Mouse (Mus musculus) 3T3-L1 (cell line): ENCODE data around the gene Isg20l2.
A peak's percentile ranks its signal among the peaks of the same experiment; 100 is the strongest.

ENCODE experiments used
- DNase-seq: peaks from one replicate; pipeline ENCODE4 v3.0.0-alpha.2; 2015; ENCODE audit warnings: low read depth, low spot score

Gene Isg20l2

GRCm38 (mm10) chr3:87910573-87911141 is 19.5 kb upstream of the Isg20l2 start:
- peak; percentile 99 for DNase-seq

- no peak for DNase-seq
Measured at GRCm38 (mm10) chr3:87913491-87913890, 16.6 kb upstream of the Isg20l2 start.

GRCm38 (mm10) chr3:87913891-87914290 is 16.2 kb upstream of the Isg20l2 start:
- no peak for DNase-seq

- DNase-seq: peak; percentile 59
Measured at GRCm38 (mm10) chr3:87916990-87917389, 13.1 kb upstream of the Isg20l2 start.

- no peak for DNase-seq
Measured at GRCm38 (mm10) chr3:87918551-87918950, 11.6 kb upstream of the Isg20l2 start.

- peak; percentile 98 for DNase-seq
Measured at GRCm38 (mm10) chr3:87919336-87920108, 10.6 kb upstream of the Isg20l2 start, which contains the start of gene Mrpl24. Gene Mrpl24 (plus strand): TSS chr3:87919506.

- DNase-seq: no peak
Measured at GRCm38 (mm10) chr3:87920270-87920943, 9.7 kb upstream of the Isg20l2 start.

GRCm38 (mm10) chr3:87924996-87925395 is 5.1 kb upstream of the Isg20l2 start:
- no peak for DNase-seq

GRCm38 (mm10) chr3:87927452-87927851 is 2.7 kb upstream of the Isg20l2 start:
- no peak for DNase-seq

- DNase-seq: peak; percentile 27
Measured at GRCm38 (mm10) chr3:87929341-87930077, 605 bp upstream of the Isg20l2 start.

GRCm38 (mm10) chr3:87934026-87934425 is 3.9 kb downstream of the Isg20l2 start:
- DNase-seq: no peak

- DNase-seq: peak; percentile 54
Measured at GRCm38 (mm10) chr3:87934501-87934900, 4.4 kb downstream of the Isg20l2 start.

- DNase-seq: no peak
Measured at GRCm38 (mm10) chr3:87935201-87935600, 5.1 kb downstream of the Isg20l2 start.

GRCm38 (mm10) chr3:87935776-87936175 is 5.7 kb downstream of the Isg20l2 start:
- peak; percentile 92 for DNase-seq

GRCm38 (mm10) chr3:87940611-87941010 is 10.5 kb downstream of the Isg20l2 start:
- no peak for DNase-seq

GRCm38 (mm10) chr3:87942471-87942870 is 12.4 kb downstream of the Isg20l2 start:
- DNase-seq: peak; percentile 92

GRCm38 (mm10) chr3:87943586-87943985 is 13.5 kb downstream of the Isg20l2 start:
- DNase-seq: peak; percentile 58

GRCm38 (mm10) chr3:87944838-87945600 is 14.9 kb downstream of the Isg20l2 start:
- peak; percentile 72 for DNase-seq

- DNase-seq: no peak
Measured at GRCm38 (mm10) chr3:87945781-87946540, 15.8 kb downstream of the Isg20l2 start.

- DNase-seq: peak; percentile 72
Measured at GRCm38 (mm10) chr3:87946541-87946860, 16.4 kb downstream of the Isg20l2 start.
